14 mouse cellular contexts compared by ENCODE assay signal in the genomic region with DNA sequence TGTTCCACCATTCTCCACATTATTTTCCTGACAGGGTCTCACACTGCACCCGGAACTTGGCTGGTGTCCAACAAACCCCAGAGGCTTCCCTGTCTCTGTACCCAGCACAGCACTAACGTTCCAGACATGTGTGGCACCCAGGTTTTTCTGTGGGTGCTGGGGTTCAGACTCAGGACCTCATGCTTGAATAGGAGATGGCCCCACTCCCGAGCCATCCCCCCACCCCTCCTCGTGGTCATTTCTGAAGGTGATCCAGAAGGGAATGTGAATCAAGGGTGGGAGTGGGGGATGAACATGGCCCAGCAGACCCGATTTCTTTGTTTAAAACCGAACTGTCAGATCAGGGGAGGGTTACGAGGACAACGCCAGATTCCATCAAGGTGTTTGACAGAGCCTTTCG.
"Had no signal": no experiment of that assay in that cellular context is flagged by ENCODE, and none has a peak within 500 bp of the region (broad histone marks: within the 10 kb centered on the region; RNA-seq: fewer than 3 reads in every experiment).

No protein-coding gene starts in this region.

- H3K9me3 ChIP-seq: limb, embryonic 10.5 days; liver, embryonic 12.5 days had no signal

- H3K36me3 ChIP-seq: limb, embryonic 10.5 days; liver, embryonic 12.5 days; midbrain, embryonic 12.5 days; neural tube, embryonic 13.5 days had no signal

- ATAC-seq: intestine, postnatal 0 days; liver, embryonic 12.5 days; midbrain, embryonic 16.5 days had no signal

- H3K4me1 ChIP-seq: limb, embryonic 10.5 days; midbrain, embryonic 12.5 days; neural tube, embryonic 13.5 days had no signal

- DNase-seq: kidney, adult 8-10 months; kidney, postnatal 10 days; kidney, postnatal 4 days; right cerebral cortex, adult 18-20 months; right cerebral cortex, postnatal 25 days; thymus, adult 2 months; thymus, postnatal 36 days had no signal

- H3K27ac ChIP-seq: layer of hippocampus, adult 2 months; limb, embryonic 10.5 days; liver, embryonic 12.5 days; midbrain, embryonic 12.5 days; neural tube, embryonic 13.5 days had no signal

- H3K4me2 ChIP-seq: liver, embryonic 12.5 days; midbrain, embryonic 12.5 days; neural tube, embryonic 13.5 days had no signal

- H3K4me3 ChIP-seq: layer of hippocampus, adult 2 months; limb, embryonic 10.5 days; liver, embryonic 12.5 days; midbrain, embryonic 12.5 days; neural tube, embryonic 13.5 days had no signal

- H3K9ac ChIP-seq: liver, embryonic 12.5 days; midbrain, embryonic 12.5 days; neural tube, embryonic 13.5 days had no signal

- H3K27me3 ChIP-seq: liver, embryonic 12.5 days; midbrain, embryonic 12.5 days; neural tube, embryonic 13.5 days had no signal
